Mouse (Mus musculus): ENCODE measurements around the gene Cmtm2b.

The Cmtm2b gene

DNA sequence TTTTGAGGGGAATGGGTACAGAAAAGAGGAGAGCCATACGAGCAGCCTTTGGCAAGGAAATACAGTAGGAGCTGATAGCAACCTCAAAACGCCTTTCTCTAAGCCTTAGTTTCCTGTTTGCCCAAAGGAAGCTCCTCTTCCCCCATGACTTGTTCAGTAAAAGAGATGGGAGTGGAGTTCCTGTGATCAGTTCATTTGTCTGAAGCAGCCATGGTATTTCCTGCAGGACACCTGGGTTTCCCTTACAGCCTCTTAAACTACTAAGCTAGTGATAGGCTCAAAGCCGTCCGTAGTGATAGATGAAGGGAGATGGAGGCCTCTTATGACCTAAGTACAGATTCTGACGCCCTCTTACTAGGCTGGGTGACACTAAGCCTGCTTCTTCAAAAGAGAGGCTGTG, 20.4 kb downstream of the Cmtm2b start:
- DNase-seq (ENCODE audit: low spot score), result no peak

DNA sequence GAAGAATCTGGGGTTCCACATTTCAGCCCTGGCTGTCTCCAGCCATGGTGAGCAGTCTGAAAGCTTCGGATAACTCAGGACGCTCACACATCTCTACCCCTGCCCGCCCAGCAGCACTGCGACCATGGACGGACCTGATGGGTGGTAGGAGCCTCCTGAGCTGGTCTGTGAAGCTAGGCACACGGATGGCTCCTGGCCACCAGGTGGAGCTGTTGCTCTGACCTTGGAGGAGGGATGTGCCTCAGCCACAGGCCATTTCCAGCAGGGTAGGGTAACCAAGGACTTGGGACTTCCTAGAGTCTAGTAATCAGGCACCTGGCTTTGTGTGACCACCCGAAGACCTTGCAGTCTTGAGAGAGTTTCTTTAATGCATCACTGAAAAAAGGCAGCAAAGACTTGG, 21.9 kb downstream of the Cmtm2b start:
- DNase-seq (ENCODE audit: low spot score), result peak; percentile 86

DNA sequence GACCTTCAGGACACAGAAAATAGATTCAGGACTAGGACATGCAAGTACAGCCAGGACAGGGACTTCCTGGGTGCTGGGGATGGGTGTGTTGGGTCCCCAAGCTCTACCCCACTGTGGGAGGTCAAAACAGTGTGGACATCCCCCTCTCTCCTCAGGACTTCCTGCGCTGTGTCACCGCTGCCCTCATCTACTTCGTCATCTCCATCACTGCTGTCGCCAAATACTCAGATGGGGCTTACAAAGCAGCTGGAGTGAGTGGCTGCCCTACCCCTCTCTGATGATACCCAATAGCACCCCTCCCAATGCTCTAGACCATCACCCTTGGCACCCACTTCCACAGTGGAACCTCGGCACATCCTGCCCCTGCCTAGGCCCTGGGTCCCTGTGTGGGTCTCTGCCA, 22.6 kb downstream of the Cmtm2b start:
- no peak for DNase-seq (ENCODE audit: low spot score)

DNA sequence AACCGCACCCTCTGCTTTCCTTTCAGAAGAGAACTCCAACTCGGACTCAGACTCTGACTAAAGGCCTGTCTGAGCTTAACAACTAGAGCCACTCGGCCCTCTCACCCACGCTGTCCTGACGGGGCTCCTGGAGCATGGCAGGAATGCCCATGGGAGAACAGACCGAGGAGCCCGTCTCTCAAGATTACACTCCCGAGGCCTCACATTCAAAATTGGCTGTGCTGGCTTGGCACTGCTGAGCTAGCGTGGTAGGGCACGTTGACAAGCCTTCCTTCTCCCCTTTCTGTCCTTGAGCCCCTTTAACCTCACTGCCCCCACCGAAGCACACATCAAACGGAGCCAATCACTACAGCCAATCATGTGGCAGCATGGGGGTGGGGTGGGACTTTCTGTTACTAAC, 24.7 kb downstream of the Cmtm2b start:
- no peak for DNase-seq (ENCODE audit: low spot score)

DNA sequence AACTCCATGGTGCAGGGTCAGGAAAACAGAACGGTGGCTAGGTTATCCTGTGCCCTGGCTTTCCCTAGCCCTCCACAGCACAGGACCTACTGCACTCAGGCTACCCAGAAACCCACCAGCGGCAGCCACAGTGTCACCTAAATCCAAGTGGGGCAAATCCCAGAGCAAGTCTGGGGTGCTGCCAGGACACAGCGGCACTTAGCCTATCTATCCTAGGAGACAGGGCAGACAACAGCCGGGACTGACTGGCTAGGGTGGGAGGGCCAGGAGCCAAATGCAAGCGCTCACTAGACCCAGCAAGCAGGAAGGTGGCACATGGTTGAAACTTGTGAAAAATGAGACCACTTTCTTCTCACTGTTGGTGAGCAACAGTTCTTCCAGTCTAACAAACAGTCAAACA, 26.9 kb downstream of the Cmtm2b start:
- DNase-seq (ENCODE audit: low spot score), result no peak

DNA sequence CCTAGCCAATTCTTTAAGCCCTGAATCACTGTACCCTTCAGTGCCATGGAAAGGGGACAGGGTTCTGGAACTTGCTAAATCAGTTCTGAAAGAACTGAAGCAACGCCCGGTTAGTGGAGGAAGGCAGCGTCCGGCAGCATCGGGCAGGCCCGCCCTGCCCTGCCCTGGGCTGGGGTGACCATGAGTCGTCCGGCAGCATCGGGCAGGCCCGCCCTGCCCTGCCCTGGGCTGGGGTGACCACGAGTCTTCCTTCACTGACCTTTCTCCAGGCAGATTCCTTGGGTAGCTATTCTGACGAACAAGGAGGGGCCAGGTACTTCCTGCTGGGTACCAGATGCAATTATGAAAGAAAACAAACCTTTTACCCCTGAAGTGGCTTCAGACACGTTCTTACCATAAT, 28.0 kb downstream of the Cmtm2b start:
- no peak for DNase-seq (ENCODE audit: low spot score)

DNA sequence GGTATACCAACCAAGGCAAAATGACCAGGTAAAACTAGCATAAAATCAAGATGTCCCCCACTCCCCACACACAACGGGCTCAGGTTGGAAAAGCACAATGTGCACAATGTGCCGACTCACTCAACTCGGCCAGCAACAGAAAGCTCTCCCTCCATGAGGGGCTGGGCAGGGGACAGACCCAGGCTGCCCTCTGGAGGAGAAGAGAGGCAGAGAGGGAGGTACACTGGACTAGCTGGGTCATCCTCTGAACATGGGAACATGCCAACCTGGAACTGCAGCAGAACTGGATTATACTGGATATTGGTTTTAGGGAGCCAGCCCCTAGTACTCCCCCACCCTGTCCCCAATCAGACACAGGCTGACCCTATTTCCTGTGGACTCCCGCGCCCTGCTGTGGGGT, 31.2 kb downstream of the Cmtm2b start:
- no peak for DNase-seq (ENCODE audit: low spot score)

DNA sequence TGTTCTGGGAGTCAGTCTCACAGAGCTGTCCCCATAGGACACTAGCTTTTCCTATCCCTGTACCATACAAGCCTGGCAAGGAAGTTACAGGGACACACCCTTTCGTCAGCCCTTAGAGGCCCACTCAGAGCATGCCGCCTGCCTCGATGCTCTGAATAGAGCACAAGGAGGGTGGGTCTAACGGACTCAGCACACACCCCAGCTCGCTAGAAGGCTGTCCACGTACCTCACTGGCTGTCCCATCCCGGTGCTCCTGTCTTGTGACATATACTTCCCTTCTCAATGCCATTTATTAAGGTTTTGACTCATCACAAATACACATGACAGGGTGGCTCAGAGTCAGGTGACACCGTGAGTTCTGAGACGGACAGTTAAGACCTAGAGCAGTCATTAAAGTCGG, 32.5 kb downstream of the Cmtm2b start:
- no peak for DNase-seq (ENCODE audit: low spot score)

DNA sequence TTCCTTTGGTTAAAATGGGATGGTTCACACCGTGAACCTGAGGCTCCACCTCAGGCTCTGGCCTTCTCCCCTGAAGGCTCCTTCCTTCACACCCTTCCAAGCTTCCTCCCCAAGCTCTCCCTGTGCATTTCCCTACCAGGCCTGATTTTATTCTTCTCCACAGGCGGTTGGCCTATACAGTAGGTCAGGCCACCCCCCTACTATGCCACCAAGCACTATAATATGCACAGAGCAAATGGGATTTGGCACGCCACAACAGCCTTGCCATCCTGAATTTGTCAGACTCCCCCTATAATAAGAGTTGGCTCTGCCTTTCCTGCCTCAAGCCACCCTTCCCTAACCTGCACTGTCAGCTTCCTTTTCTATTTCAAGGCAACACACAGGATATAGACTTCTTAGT, 36.6 kb downstream of the Cmtm2b start:
- DNase-seq (ENCODE audit: low spot score), result no peak

DNA sequence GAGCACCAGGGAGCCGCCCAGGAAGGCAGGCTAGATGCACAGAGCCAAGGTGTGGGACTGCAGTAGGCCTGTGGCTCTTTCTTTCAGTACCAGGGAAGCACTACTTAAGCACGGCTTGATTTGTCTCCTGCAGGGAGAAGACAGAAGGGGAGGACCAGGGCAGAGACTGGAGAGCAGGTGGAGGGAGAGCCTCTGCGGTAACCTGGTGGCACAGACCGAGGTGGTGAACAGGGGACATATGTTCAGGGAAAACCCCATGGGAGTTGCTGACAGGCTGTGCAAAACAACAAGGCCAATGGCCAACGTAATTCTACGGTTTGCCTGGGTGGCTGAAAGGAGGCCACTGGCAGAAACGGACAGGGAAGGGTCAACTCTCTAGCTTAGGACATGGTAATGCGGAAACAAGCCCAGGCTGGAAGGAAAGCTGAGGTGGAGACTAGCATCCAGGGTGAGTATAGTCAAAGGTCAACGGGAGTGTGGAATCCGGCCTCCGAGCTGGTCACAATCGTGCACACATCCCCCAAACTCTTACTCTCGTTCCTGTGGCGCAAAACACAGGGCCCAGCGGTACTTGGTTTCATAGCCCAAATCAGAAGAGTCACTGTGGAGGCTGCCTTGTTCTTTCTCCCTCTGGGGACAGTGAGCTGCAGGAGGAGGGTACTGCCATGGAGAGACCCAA, 37.9 kb downstream of the Cmtm2b start:
- DNase-seq (ENCODE audit: low spot score), result no peak

DNA sequence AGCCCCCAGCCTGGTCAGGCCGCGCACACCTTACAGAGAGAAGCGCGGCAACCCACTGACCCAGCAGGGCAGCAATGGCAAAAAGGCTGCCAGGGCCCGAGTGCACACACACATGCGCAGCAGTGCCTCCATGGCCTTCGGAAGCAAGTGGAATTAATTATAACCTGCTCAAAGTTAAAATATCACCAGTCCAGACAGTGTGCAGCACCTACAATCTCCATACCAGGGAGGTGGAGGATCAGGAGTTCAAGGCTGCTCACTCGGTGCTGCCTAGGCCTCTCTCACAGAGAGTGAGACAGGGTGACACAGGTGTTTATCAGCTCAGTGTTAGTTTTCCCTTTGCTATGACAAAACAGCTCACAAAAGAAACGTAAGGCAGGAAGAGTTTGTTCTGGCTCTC, 43.7 kb downstream of the Cmtm2b start:
- no peak for DNase-seq (ENCODE audit: low spot score)

DNA sequence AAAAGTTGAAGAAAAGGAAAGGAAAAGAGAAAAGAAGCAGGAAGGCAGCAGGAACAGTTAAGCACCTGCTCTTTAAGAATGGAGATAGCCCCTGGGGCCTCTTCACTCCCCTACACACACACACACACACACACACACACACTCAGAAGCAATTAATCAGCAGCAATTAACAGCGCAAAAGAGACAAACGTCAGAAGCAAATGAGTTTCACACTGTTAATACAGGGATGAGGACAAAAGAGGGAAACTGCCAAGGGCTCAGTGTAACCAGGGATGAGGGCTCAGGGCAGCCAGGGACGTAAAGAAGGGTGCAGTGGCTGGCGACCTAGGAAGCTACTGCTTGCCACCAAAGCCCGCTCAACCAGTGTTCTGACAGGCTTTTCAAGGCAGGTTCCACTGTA, 45.4 kb downstream of the Cmtm2b start:
- DNase-seq (ENCODE audit: low spot score), result no peak

DNA sequence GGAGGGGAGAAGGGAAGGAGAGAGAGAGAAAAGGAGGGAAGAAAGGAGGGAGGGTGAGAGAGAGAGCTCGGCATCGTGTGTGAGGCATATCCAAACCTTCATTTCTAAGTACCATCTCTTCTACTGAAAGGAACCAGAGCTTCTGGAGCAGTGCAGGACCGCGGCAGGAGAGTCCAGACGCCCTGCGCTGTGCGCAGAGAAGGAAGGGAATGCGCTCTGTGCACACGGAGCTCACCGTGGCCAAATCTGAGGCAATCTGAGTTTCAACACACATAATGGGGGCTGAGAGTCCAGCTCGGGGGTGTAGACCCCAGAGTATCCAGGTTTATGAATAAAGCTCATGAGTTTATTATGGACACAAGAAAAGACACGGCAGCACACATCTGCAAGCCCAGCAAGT, 47.6 kb downstream of the Cmtm2b start:
- DNase-seq (ENCODE audit: low spot score), result no peak

DNA sequence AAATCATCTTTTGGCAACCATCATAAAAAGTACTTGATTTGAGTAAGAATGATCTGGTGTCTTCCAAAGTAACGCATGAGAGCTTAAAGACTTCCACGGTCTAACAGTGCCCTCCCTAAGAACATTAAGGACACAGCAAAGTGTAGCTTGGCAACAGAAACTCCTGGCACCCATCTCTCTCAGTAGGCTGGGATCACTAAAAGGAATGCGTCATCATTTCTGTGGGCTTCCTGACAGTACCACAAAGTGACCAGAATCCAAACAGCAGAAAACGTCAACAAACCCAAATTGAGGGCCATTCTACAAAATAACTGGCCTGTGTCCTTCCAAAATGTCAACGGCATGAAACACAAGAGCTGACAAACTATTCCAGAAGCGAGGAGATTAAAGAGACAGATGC, 48.0 kb downstream of the Cmtm2b start:
- no peak for DNase-seq (ENCODE audit: low spot score)

DNA sequence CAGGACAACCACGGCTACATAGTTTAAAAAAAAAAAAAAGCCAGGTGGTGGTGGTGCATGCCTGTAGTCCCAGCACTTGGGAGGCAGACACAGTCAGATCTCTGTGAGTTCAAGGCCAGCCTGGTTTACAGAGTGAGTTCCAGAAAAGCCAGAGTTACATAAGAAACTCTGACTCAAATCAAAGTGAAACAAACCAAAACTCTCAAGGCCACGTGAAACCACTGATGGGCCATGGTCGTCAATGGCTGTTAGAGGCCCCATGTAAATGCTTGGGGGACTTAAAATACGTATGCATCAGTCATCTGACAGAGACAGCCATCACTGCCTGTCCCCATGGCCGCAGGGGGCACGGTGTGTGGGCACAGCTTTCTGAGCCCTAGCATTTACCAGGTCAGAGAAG, 49.1 kb downstream of the Cmtm2b start:
- DNase-seq (ENCODE audit: low spot score), result no peak

DNA sequence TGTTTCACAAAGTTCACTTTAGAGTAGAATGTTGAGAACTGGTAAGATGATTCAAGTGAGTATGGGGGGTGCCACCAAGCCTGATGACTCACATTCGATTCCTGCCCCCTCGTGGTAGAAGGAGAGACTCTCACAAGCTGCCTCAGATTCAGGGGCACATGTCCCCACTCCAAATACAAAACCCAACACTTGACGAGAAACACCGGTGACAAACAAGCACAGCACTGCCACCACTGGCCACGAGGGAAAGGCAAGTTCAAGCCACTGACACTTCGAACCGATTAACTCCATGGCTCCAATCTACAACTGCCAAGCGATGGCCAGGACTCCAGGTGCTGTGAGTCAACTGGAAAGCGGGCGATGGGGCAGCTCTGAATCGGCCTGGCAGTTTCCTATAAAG, 51.7 kb downstream of the Cmtm2b start:
- DNase-seq (ENCODE audit: low spot score), result no peak

DNA sequence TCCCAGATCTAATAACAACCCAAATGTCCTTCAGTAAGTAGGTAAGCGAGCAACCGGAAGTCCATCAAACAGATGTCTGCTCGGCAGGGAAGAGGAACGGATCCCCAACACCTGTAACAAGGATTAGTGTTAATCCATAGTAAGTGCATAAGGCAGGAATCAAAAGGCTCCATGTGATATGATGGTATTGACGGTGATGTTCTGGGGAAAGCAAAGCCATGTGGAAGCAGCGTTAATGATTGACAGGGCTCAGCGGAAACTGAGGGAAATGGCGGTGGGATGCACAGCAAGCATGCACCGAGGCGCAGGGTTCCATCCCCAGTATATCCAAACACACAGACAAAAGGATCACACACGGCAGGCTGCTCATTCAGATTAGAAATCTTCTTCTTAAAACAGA, 52.2 kb downstream of the Cmtm2b start:
- no peak for DNase-seq (ENCODE audit: low spot score)

DNA sequence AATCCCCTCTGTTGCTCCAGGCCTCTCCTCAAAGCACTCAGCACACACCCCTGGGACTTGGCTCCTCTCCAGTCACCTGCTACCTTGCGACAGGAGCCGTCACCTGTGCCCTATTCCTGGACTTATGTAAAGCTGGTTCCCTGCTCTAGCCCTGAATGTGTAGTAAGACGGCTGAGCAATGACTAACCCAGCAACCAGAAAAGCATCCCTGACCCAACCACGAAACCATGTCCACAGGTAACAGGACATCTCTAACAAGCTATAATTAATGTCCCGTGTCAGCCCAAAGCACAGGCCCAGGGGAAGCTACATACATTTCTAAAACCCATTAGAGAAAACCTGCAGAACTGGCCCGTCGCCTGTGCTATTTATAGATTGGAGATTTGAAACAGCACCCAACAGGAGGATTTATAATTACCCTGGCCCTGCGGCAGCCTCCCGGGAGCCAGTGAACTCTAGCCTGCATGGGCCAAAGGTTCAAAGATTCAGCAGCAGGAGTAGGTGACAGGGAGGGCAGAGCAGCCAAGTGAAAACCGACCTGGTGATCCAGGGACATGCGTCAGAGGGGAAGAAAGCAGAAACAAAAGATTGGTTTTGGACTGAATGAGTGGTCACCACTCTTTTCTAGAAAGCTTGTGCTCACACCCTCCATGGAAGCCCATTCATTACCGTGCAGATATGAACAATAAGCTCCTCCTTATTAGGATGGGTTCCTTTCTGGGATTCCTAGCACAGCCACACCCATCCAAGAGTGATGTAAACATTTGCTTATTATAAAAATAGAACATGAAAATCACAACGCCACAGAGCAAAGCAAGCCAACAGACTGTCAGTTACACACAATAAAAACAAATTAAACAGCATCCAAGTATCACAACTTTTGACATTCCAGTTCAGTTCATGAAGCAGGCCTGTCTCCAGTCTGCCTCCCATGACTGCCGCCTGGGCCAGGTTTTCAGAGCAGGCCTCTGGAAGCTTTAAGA, 53.1 kb downstream of the Cmtm2b start:
- DNase-seq (ENCODE audit: low spot score), result no peak

DNA sequence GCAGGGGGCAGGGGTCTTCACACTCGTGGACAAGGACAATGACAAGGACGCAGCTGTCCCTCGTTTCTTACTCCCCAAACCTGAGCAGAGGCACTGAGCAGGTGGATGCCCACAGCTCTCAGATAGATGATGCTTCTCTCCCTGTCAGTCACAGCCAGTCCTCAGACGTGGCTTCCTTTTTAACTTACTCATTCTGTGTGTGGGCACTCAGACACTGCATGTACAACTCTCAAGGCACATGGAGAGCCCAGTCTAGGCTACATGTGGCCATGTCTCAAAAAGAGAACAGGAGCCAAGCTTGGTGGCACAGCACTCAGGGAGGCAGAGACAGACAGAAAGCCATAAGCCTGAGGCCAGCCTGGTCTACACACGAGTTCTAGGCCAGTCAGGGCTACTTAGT, 53.9 kb downstream of the Cmtm2b start:
- DNase-seq (ENCODE audit: low spot score), result no peak

DNA sequence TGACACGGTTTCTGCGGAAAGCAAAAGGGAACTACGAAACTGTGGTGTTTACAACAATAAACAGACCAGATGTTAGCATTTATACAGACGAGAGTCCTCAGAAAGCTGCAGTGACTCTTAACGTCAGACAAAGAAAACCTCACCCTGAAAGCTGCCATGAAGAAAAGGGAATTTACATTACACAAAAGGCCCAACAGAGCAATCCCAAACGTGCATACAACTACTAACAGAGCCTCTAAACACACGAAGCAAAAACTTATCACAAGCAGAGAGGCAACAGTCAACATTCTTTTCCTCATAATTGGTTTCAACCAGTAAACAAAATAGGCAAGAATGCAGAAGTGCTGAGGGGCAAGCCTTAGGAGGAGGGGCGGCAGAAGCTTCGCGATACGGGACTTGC, 54.6 kb downstream of the Cmtm2b start:
- DNase-seq (ENCODE audit: low spot score), result no peak

DNA sequence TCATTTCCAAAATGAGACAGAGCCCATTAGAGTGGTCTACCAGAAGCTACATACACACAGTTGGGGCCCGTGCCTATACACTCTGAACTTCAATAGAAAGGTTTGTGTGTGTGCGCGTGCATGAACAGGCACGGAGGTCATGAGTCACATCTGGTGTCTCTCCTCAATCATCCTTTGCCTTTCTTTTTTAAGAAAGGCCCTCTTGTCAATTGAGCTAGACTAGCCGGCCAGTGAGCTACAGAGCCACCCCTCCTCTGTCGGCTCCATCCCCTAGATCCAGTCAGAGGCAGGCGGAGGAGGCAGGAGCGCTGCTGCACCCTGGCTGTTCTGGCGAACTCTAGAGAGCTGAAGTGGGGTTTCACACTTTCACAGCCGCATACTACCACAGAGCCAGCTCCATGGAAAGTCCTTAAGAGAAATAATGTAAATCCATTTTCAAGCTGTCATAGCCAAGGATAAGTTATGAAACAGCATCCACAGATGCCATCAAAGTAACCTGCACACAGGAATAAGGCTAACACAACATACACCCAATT, 57.3 kb downstream of the Cmtm2b start:
- no peak for DNase-seq (ENCODE audit: low spot score)

DNA sequence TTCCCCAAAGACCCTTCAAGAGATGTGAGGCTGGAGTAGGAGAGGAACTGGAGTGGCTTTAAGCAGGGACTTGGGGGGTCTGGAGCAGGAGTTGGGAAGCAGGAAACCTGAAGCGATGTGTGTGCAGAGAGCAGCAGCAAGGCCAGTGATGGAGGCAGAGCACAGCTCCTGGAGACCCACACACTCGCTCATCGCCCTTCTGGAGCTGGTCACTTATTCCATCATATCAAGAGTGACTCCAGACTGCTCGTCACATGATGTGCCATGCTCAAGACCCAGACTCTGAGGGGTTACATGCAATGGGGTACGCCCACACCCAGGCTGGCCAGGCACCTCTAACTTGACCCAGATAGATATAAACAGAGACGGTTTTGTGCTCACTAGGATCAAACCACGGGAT, 58.2 kb downstream of the Cmtm2b start:
- no peak for DNase-seq (ENCODE audit: low spot score)

Data from ovary, postnatal 14 days (tissue).